Mouse (Mus musculus) liver, embryonic 11.5 days (tissue): ENCODE measurements around the gene Rpl26. TPM values are rescaled to one million over a fixed set of nuclear protein-coding genes. Genes with fewer than 3 reads are reported as not detected.
A peak's percentile ranks its signal among the peaks of the same experiment; 100 is the strongest.

Experiments
- ATAC-seq: fragments of 200-750 bp; cut with Nextera tagmentation; replicated peaks from 2 replicates; pipeline ENCODE4 v1.8.0; 2017; ENCODE audit warnings: moderate number of reproducible peaks, mild to moderate bottlenecking, moderate TSS enrichment, moderate library complexity; ENCODE audit not compliant: low FRiP score
- DNase-seq: peaks from one replicate; pipeline ENCODE4 v3.0.0-alpha.2; 2017; ENCODE audit warnings: low spot score
- H3K27ac ChIP-seq: fragments of 300-500 bp; sonication (generic); 2 replicates; pipeline ENCODE4 v1.5.1; 2014; ENCODE audit warnings: mild to moderate bottlenecking, low read depth, low read length, control low read depth
- H3K27me3 ChIP-seq: fragments of 300-500 bp; sonication (generic); replicated peaks from 2 replicates; pipeline ENCODE4 v1.6.1; 2014; ENCODE audit warnings: low read length, mixed read lengths; ENCODE audit not compliant: control insufficient read depth, insufficient read depth
- H3K36me3 ChIP-seq: fragments of 300-500 bp; sonication (generic); 2 replicates; pipeline ENCODE4 v1.6.1; 2014; ENCODE audit warnings: mild to moderate bottlenecking, low read length, moderate library complexity, mixed read lengths; ENCODE audit not compliant: control insufficient read depth, insufficient read depth
- H3K4me1 ChIP-seq: fragments of 300-500 bp; sonication (generic); replicated peaks from 2 replicates; pipeline ENCODE4 v1.6.1; 2014; ENCODE audit warnings: low read length, mixed read lengths; ENCODE audit not compliant: control insufficient read depth, insufficient read depth
- H3K4me2 ChIP-seq: fragments of 300-500 bp; sonication (generic); 2 replicates; pipeline ENCODE4 v1.6.1; 2014; ENCODE audit warnings: mild to moderate bottlenecking, control low read depth, moderate library complexity
- H3K4me3 ChIP-seq: fragments of 300-500 bp; sonication (generic); 2 replicates; pipeline ENCODE4 v1.5.1; 2014; ENCODE audit warnings: low read depth, low read length, control low read depth
- H3K9ac ChIP-seq: fragments of 300-500 bp; sonication (generic); 2 replicates; pipeline ENCODE4 v1.6.1; 2014; ENCODE audit warnings: low read depth, low read length, control low read depth
- H3K9me3 ChIP-seq: fragments of 300-500 bp; sonication (generic); 2 replicates; pipeline ENCODE4 v1.6.1; 2016; ENCODE audit warnings: low read length, inconsistent platforms, mixed read lengths; ENCODE audit not compliant: control insufficient read depth
- WGBS: fragments of 180-500 bp; shearing (Covaris S2); extraction: QIAGEN DNeasy Blood & Tissue Kit; methylation state at CpG from one replicate; pipeline ENCODE4 v1.1.7; 2014; 5-methylcytosine and 5-hydroxymethylcytosine counted together
- polyA plus RNA-seq: library from polyadenylated mRNA; unstranded; fragments of >200 nt; fragmentation: Nextera tagmentation; extraction: Ambion mirVana; gene quantifications from 2 replicates; pipeline ENCODE4 v1.2.1, GENCODE M21; 2014

The Rpl26 gene
- polyA plus RNA-seq = 1,252 and 1,388 TPM in 2 replicates

- H3K4me1 ChIP-seq = peaks cover 31% of the 10 kb centered on the region
- peaks cover 39% of the 10 kb centered on the region for H3K36me3 ChIP-seq
- peak within 1 kb of the TSS; percentile 79 for H3K27ac ChIP-seq
- peak within 1 kb of the TSS; percentile 77 for H3K9ac ChIP-seq
- ATAC-seq (peak; percentile 75), DNase-seq (peak; percentile 99)
- WGBS = under 1% methylated on average over 52 of the region's 52 CpGs
- no peaks in the 10 kb centered on the region for H3K9me3 ChIP-seq
- peak within 1 kb of the TSS; percentile 91 for H3K4me2 ChIP-seq
- H3K4me3 ChIP-seq = peak within 1 kb of the TSS; percentile 64
- no peaks in the 10 kb centered on the region for H3K27me3 ChIP-seq
These were observed at the start of gene Rpl26 for GRCm38 (mm10) chr11:68901351-68902046. Gene Rpl26 (plus strand): TSS chr11:68901583.

GRCm38 (mm10) chr11:68851644-68852485 lies 49.5 kb upstream of the Rpl26 start:
- no peak for ATAC-seq
- H3K27ac ChIP-seq = peak overlapping the region; percentile 98
- WGBS = 3% methylated on average over 13 of the region's 13 CpGs
- peak overlapping the region; percentile 97 for H3K9ac ChIP-seq
- H3K4me1 ChIP-seq = peaks cover 40% of the 10 kb centered on the region
- peak overlapping the region; percentile 99 for H3K4me3 ChIP-seq
- H3K9me3 ChIP-seq = no peaks in the 10 kb centered on the region
- DNase-seq = no peak
- no peaks in the 10 kb centered on the region for H3K36me3 ChIP-seq
- H3K27me3 ChIP-seq = no peaks in the 10 kb centered on the region
- H3K4me2 ChIP-seq = peak overlapping the region; percentile 88

- Histone ChIP-seq H3K4me1 (peaks cover 40% of the 10 kb centered on the region), H3K4me2 (peak overlapping the region; percentile 88)
These were observed 48.9 kb upstream of the Rpl26 start for GRCm38 (mm10) chr11:68852486-68852901.

GRCm38 (mm10) chr11:68852932-68853409 lies 48.4 kb upstream of the Rpl26 start:
- H3K27ac ChIP-seq = peak overlapping the region; percentile 98
- ATAC-seq (peak; percentile 98), DNase-seq (peak; percentile 100)
- WGBS = under 1% methylated on average over 42 of the region's 42 CpGs
- no peaks in the 10 kb centered on the region for H3K27me3 ChIP-seq
- no peaks in the 10 kb centered on the region for H3K9me3 ChIP-seq
- peak overlapping the region; percentile 88 for H3K4me2 ChIP-seq
- peaks cover 40% of the 10 kb centered on the region for H3K4me1 ChIP-seq
- peak overlapping the region; percentile 99 for H3K4me3 ChIP-seq
- H3K36me3 ChIP-seq = no peaks in the 10 kb centered on the region
- H3K9ac ChIP-seq = peak overlapping the region; percentile 97

More at GRCm38 (mm10) chr11:68852486-68852901, 48.9 kb upstream of the Rpl26 start:
- Histone ChIP-seq H3K4me3 (peak overlapping the region; percentile 99), H3K36me3 (no peaks in the 10 kb centered on the region), H3K27me3 (no peaks in the 10 kb centered on the region), H3K9ac (peak overlapping the region; percentile 97), H3K27ac (peak overlapping the region; percentile 98), H3K9me3 (no peaks in the 10 kb centered on the region)
- ATAC-seq (peak; percentile 66), DNase-seq (peak; percentile 71)
- WGBS = under 1% methylated on average over 36 of the region's 36 CpGs

GRCm38 (mm10) chr11:68853611-68854401 lies 47.6 kb upstream of the Rpl26 start:
- DNase-seq (no peak), ATAC-seq (no peak; the same call in 1 of the 2 replicates)
- WGBS = 28% methylated on average over 14 of the region's 14 CpGs
- Histone ChIP-seq H3K9me3 (no peaks in the 10 kb centered on the region), H3K36me3 (no peaks in the 10 kb centered on the region), H3K4me3 (peak overlapping the region; percentile 99), H3K4me1 (peaks cover 40% of the 10 kb centered on the region), H3K4me2 (peak overlapping the region; percentile 88), H3K9ac (peak overlapping the region; percentile 73), H3K27me3 (no peaks in the 10 kb centered on the region), H3K27ac (peak overlapping the region; percentile 98)

GRCm38 (mm10) chr11:68854621-68855020 lies 46.8 kb upstream of the Rpl26 start:
- no peaks in the 10 kb centered on the region for H3K27me3 ChIP-seq
- peak overlapping the region; percentile 98; the same call in 1 of the 2 replicates for H3K27ac ChIP-seq
- WGBS = 85% methylated on average over 3 of the region's 3 CpGs
- peaks cover 40% of the 10 kb centered on the region for H3K4me1 ChIP-seq
- no peak for DNase-seq
- no peak overlapping the region for H3K4me3 ChIP-seq
- H3K9ac ChIP-seq = no peak overlapping the region
- ATAC-seq = no peak
- no peak overlapping the region; the same call in 1 of the 2 replicates for H3K4me2 ChIP-seq
- no peaks in the 10 kb centered on the region for H3K9me3 ChIP-seq
- no peaks in the 10 kb centered on the region for H3K36me3 ChIP-seq

GRCm38 (mm10) chr11:68857329-68857728 lies 44.1 kb upstream of the Rpl26 start:
- Histone ChIP-seq H3K4me3 (no peak overlapping the region), H3K36me3 (no peaks in the 10 kb centered on the region), H3K4me1 (peaks cover 27% of the 10 kb centered on the region), H3K9me3 (no peaks in the 10 kb centered on the region), H3K27me3 (no peaks in the 10 kb centered on the region), H3K9ac (no peak overlapping the region), H3K27ac (no peak overlapping the region), H3K4me2 (no peak overlapping the region)
- ATAC-seq (no peak), DNase-seq (no peak)
- WGBS = 83% methylated on average over 3 of the region's 3 CpGs
